Mouse (Mus musculus): Measurements from ENCODE around the gene Amfr.

The Amfr gene

GRCm38 (mm10) chr8:93952511-93952910 lies 60.1 kb downstream of the Amfr start:
- POLR2A ChIA-PET, result interaction anchor here in 2 of 4 experiments (0.9 to 1.6 kb wide), 8 partner anchors 7 to 235 kb away, joined by 3 to 4 read pairs (median 3); no protein-coding TSS in a partner anchor
- CTCF ChIA-PET, result interaction anchor here in 2 of 4 experiments (0.6 to 1.4 kb wide), 4 partner anchors 10 to 253 kb away, joined by 3 to 12 read pairs (median 3); no protein-coding TSS in a partner anchor

DNA sequence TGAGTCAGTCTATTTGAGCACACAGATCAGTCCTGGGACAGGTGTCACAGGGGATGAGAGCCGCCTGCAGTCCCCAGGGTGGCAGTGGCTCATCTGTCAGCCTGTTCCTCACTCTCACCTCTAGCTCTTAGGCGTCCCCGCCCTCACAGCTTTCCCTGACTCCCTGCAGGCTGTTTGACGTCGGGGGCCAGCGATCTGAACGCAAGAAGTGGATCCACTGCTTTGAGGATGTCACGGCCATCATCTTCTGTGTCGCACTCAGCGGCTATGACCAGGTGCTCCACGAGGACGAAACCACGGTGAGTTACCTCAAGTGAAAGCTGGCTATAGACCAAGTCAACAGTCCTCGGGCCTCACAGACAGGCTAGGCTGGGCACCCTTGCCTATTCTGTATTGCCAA lies 62.5 kb downstream of the Amfr start:
- ChIA-PET POLR2A (no interaction called here), CTCF (no interaction called here)

GRCm38 (mm10) chr8:93946397-93946796 lies 66.2 kb downstream of the Amfr start:
- ChIA-PET POLR2A (interaction anchor here in 1 of 4 experiments (1.6 kb wide), 1 partner anchor 268 kb away, joined by 3 read pairs; the partner anchor contains the start of gene Nup93), CTCF (no interaction called here)

DNA sequence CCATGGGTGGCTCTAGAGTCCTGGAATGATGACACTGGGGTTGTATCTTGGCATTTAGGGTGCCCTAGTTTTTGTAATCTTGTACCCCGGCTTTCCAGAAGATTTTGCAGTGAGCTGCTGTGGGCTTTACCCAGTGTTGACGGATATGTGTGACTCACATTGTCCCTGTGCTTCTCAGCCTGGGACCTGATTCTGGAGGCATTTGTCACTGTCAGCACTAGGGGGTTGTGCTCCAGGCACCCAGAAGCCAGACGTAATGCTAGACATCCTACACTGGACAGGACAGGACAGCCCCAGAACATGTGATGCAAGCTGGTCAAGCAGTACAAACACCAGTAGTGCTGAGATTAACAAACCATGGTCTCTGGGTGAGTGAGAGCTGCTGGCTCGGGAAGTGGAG lies 66.9 kb downstream of the Amfr start:
- POLR2A ChIA-PET, result interaction anchor here in 1 of 4 experiments (1.6 kb wide), 1 partner anchor 269 kb away, joined by 3 read pairs; the partner anchor contains the start of gene Nup93
- CTCF ChIA-PET, result no interaction called here

DNA sequence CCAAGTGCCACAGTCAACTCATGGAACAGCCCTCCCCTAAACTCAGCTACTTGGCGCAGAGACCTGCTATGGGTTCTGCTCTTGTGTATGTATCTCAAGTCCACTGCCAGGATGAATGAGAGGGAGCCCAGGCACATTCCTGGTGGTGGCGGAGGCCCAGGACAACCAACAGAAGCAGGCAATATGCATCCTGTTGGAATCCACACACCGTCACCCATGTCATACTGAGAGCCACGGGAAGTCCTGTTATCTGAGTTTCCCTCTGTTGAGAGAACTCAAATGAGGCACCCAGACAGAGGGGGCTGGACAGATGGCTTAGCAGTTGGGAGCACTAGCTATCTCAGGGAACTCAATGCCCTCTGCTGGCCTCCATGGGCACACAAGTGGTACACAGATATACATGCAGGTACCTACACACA lies 71.0 kb downstream of the Amfr start:
- ChIA-PET POLR2A (interaction anchor here in 2 of 4 experiments (0.5 to 1.0 kb wide), 2 partner anchors 33 to 786 kb away, joined by 3 read pairs; no protein-coding TSS in a partner anchor), CTCF (no interaction called here)

GRCm38 (mm10) chr8:93940542-93941423 lies 71.9 kb downstream of the Amfr start:
- POLR2A ChIA-PET, result interaction anchor here in 2 of 4 experiments (0.5 to 0.6 kb wide), 3 partner anchors 43 to 785 kb away, joined by 3 read pairs; no protein-coding TSS in a partner anchor
- CTCF ChIA-PET, result interaction anchor here in 1 of 4 experiments (0.7 kb wide), 1 partner anchor 1322 kb away, joined by 3 read pairs; no protein-coding TSS in a partner anchor

DNA sequence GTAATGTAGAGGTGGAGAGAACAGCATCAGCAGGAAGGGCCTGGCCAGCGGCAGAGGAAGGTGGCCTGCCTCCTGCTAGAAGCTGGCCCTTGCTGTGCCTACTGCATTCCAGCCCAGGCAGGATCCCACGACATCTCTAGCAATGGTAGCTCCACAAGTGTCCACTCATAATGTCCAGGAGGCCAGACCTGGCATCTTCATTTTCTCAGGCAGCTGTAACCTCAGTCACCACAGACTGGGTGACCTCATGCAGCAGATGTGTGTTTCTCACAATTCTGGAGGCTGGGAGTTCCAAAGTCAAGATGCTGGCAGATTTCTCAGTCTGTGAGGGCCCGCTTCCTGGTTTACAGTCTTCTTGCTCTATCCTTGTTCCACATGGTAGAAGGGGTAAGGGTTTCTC lies 74.4 kb downstream of the Amfr start:
- ChIA-PET POLR2A (no interaction called here), CTCF (no interaction called here)

DNA sequence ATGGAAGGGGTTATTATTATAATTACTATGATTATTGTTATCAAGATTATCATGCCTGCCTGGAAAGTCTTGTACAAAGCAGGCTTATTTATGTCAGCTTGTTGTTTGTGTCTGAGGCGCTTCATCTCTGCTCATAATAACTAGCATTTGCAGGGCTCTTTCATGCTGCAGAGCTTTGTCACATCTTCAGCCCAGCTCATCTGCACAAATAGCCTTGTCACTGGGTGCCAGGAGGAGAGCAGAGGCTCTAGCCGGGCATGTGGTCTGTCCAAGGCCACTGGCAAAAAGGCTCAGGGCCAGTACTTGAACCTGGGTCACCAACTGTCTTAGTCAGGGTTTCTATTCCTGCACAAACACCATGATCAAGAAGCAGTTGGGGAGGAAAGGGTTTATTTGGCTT lies 79.4 kb downstream of the Amfr start:
- ChIA-PET POLR2A (no interaction called here), CTCF (interaction anchor here in 3 of 4 experiments (0.6 to 2.6 kb wide), 7 partner anchors 16 to 341 kb away, joined by 3 to 14 read pairs (median 3); no protein-coding TSS in a partner anchor)

- CTCF ChIA-PET, result interaction anchor here in 3 of 4 experiments (0.6 to 2.6 kb wide), 7 partner anchors 16 to 340 kb away, joined by 3 to 14 read pairs (median 3); no protein-coding TSS in a partner anchor
- POLR2A ChIA-PET, result no interaction called here
These were observed 79.8 kb downstream of the Amfr start for GRCm38 (mm10) chr8:93932873-93933272.

- CTCF ChIA-PET, result interaction anchor here (0.6 to 2.6 kb wide), 6 partner anchors 11 to 270 kb away, joined by 3 to 14 read pairs (median 3); no protein-coding TSS in a partner anchor
- POLR2A ChIA-PET, result no interaction called here
These were observed 81.3 kb downstream of the Amfr start for GRCm38 (mm10) chr8:93931336-93931735.

DNA sequence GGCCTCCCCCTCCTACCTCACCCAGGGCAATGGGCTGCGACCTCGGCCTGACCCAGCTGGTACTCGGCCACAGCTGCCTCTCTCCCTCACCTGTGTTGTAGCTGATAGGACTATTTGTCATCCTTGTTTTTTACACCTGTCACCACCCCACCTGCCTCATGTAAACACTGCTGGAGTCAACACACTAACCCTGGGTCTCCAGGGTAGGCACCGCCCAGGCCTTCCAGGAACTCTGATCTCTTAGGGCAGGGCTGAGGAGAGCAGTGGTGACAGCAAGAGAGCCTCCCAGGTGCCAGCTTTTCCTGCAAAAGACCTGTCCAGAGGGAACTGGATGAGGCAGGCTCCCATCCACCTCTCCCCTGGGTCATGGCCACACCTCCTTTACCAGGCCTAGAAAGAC lies 83.4 kb downstream of the Amfr start:
- POLR2A ChIA-PET, result interaction anchor here in 1 of 4 experiments (1.6 kb wide), 1 partner anchor 9 kb away, joined by 4 read pairs; no protein-coding TSS in a partner anchor
- CTCF ChIA-PET, result interaction anchor here in 1 of 4 experiments (0.6 kb wide), 1 partner anchor 411 kb away, joined by 5 read pairs; no protein-coding TSS in a partner anchor

DNA sequence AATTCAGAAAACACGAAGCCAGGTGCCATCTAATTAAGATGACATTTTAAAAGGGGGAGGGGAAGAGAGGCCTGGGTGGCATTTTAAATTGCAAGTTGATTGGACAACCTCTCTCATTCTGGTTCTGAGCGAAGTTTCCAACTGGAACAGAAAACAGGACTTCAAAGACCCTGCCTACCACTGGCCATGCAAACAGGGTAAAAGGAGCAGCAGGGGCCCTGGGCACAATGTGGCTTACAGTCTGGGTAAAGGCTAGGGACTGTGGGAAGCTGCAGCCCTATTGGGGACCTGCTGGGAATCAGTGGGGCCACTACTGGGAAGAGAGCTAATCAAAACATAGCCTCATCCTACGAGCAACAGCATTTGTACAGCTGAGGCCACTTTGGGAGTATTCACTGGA lies 87.1 kb downstream of the Amfr start:
- POLR2A ChIA-PET, result no interaction called here

DNA sequence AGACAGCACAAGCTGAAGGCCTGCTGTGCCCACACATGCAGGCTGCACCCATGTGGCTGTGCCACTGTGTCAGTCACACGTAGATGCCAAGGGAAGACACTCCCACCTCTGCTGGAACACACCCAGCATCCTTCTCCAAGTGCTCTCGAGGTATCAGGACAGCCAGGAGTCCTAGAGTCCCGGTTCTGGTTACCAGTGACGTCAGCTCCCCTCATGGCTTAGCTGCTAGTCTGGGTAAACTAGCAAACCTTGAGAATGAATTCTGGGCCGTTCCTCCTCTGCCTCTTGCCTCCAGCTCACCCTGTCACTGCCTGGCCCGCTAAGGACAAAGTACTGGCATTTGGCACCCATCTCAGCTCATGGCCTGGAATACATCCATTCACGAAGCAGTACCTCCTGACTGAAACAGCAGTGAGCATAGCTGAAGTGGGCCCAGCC lies 88.7 kb downstream of the Amfr start:
- ChIA-PET CTCF (no interaction called here), POLR2A (interaction anchor here in 1 of 4 experiments (0.8 kb wide), 1 partner anchor 79 kb away, joined by 3 read pairs; no protein-coding TSS in a partner anchor)

More for the DNA sequence above, 87.1 kb downstream of the Amfr start:
- CTCF ChIA-PET, result no interaction called here
